Mouse (Mus musculus) heart, adult 2 months (tissue): ENCODE measurements around the gene Scaf4.

Experiments used
- CTCF ChIP-seq: fragments of 200-600 bp; IDR thresholded peaks from 2 replicates; pipeline ENCODE4 v1.8.1; 2022; ENCODE audit warnings: antibody characterized with exemption, mild to moderate bottlenecking, moderate library complexity
- EP300 ChIP-seq: fragments of 200-500 bp; IDR thresholded peaks from 2 replicates; pipeline ENCODE4 v1.6.1; 2011; ENCODE audit warnings: low read depth, low read length, control low read depth; ENCODE audit not compliant: insufficient read depth
- POLR2A ChIP-seq: fragments of 200-500 bp; IDR thresholded peaks from 2 replicates; pipeline ENCODE4 v1.6.1; 2011; ENCODE audit warnings: mild to moderate bottlenecking, low read depth, low read length, control low read depth; ENCODE audit not compliant: insufficient read depth

DNA sequence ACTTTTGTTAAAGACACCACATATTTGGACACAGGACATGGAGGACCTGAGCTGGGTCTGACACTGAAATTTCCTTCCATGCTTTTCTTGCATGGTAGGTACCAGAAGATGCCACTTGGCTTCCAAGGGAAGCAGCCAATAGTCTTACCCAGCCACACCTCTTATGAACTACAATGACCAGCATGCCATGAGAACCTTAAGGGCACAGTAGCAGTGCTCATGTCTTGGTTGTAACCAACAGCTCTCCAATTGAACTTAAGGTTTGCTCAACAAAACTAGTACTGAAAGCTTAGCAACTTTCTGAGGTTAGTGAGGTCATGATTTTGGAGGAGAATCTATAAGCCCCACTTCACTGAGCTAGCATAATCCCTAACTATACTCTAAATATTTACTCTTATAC lies 90.6 kb downstream of the Scaf4 start:
- TF ChIP-seq CTCF (no peak), EP300 (no peak), POLR2A (no peak)
